Mouse (Mus musculus): ENCODE results near the gene Alcam.

The Alcam gene

GRCm38 (mm10) chr16:52453971-52454514 is at the start of gene Alcam:
Gene Alcam (minus strand): TSS chr16:52454074.
- DNase-seq (ENCODE audit: low read depth in 1 of 2, low spot score in 2 of 2): peak in 1 of 2 experiments; percentile 17

GRCm38 (mm10) chr16:52498757-52499335 is 45.0 kb upstream of the Alcam start:
- DNase-seq (ENCODE audit: low read depth in 1 of 2, low spot score in 2 of 2): no peak

GRCm38 (mm10) chr16:52490542-52490941 is 36.7 kb upstream of the Alcam start:
- no peak for DNase-seq (ENCODE audit: low read depth in 1 of 2, low spot score in 2 of 2)

GRCm38 (mm10) chr16:52474235-52474634 is 20.4 kb upstream of the Alcam start:
- no peak for DNase-seq (ENCODE audit: low read depth in 1 of 2, low spot score in 2 of 2)

DNA sequence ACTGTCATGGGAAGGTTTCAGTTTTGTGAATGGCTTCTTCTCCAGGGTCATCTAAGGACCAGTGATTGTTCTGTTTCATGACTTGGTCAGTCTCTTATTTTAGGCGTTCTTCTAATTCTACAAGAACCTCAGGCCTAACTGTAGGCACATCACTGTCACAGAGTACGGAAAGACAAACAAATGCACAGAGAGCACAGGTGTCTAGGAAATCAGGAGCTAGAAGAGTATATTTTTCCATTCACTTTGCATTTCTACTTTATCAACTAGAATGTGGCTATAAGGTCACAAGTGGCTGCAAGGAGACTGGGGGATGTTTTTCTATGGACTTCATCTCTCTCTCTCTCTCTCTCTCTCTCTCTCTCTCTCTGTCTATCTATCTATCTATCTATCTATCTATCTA is 19.2 kb upstream of the Alcam start:
- DNase-seq (ENCODE audit: low read depth in 1 of 2, low spot score in 2 of 2): no peak

- no peak for DNase-seq (ENCODE audit: low read depth in 1 of 2, low spot score in 2 of 2)
Observed at GRCm38 (mm10) chr16:52472635-52473034, 18.8 kb upstream of the Alcam start.

DNA sequence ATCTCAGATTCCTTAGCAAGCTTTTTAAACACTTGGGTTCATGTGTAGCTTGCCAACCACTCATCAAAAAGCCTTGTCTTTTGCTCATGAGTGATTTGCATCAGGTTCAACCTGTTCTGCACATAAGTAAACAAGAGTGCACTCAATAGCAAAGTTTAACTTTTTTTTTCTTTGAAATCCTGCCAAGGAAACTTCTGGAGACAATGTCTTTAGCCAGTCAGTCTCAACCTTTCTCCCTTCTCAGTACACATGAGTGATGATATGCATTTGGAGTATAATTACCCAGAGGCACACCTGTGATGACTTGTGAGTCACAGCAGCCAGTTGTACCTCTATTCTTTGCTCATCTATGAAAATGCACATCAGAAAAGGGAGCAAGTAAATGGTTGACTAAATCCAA is 18.2 kb upstream of the Alcam start:
- DNase-seq (ENCODE audit: low read depth in 1 of 2, low spot score in 2 of 2): no peak

DNA sequence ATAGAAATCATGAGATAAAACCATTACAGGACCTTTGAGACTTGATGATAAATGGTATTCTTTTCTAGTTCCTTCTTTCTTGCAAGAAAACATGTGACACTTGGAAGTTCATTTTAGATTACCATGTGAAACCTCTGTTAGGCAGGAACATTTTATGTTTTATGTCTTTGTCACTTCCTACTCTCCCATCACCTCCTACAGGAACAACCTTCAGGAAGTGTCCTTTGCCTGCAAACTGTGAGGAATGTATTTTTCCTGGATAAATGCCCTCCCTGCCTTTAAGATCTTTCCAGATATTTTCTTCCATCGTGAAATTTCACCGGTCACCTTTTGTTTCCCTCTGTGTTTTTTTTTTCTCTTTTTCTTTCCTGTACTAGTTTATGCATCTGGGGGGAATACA is 17.0 kb upstream of the Alcam start:
- no peak for DNase-seq (ENCODE audit: low read depth in 1 of 2, low spot score in 2 of 2)

DNA sequence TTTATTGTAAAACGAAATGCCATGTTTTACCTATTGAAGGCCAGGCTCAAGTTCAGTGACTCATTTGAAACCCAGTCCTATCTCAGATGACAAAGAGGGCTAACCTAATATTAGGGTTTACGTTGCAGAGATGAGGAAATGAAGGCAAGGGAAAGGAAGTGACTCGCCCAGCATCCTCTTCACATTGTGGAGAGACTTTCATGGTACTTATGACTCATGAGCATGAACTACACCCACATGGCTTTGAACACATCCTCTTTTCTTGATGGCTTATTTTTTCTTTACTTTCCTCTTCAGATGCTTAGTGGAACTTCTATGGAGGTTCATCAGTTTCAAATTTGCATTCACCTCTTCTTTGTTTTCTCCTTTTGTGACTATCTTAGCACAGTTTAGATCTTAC is 16.4 kb upstream of the Alcam start:
- peak; percentile 28 to 56 for DNase-seq (ENCODE audit: low read depth in 1 of 2, low spot score in 2 of 2)

- peak; percentile 29 to 38 for DNase-seq (ENCODE audit: low read depth in 1 of 2, low spot score in 2 of 2)
Observed at GRCm38 (mm10) chr16:52468426-52468825, 14.6 kb upstream of the Alcam start.

DNA sequence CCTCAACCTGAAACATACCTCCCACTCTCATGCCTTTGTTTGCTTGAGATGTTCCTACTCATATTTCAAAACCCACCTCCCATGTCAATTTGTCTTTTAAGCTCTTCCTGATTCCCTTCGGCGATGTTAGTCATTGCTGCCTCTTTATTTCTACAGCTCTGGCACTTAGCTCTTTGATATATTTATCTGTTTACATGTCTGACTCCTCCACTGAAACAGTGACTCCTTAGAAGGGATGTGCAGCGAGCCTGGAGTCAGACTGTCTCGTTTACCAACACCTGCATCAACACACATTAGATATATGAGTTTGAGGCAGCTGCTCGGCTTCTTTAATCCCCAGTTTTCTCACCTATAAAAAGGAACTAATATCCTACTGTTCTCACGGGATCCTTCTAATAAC is 12.9 kb upstream of the Alcam start:
- no peak for DNase-seq (ENCODE audit: low read depth in 1 of 2, low spot score in 2 of 2)

DNA sequence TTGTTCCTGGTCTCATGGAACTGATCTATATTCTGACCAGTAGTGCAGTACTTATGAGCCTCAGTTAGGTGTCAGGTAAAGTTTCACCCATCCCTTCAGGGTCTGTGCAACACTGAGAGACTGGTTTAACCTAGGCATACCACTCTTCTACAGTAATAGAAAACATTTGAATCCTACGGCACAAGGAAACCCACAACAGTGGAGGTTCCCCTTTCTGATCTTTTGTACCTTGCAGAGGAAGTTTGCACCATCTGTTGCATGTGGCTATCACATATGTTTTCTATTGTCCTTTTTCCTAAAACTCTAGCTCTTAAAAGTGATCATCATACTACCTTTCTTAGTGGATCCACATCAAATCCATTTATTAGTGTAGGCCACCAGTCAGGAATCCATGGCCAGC is 10.7 kb upstream of the Alcam start:
- no peak for DNase-seq (ENCODE audit: low read depth in 1 of 2, low spot score in 2 of 2)

- DNase-seq (ENCODE audit: low read depth in 1 of 2, low spot score in 2 of 2): peak; percentile 93 to 96
Observed at GRCm38 (mm10) chr16:52452862-52453715, 785 bp downstream of the Alcam start.

DNA sequence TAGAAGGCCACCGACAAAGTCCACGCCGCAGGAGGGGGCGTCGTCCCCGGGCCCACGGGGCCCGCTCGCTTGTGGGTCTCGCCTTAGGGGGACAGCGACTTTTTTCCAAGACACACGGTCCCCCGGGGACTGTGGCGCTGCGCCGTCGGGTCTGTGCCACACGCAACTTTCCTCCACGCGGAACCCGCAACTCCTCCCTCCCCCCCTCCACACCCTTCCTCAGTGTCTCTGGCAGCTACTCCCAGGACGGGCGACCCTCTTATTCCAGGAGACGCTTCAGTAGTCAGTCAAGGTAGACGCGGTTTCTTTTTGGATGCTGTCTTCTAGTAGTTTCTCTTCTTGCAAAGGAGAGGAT is 1.4 kb downstream of the Alcam start:
- no peak for DNase-seq (ENCODE audit: low read depth in 1 of 2, low spot score in 2 of 2)

DNA sequence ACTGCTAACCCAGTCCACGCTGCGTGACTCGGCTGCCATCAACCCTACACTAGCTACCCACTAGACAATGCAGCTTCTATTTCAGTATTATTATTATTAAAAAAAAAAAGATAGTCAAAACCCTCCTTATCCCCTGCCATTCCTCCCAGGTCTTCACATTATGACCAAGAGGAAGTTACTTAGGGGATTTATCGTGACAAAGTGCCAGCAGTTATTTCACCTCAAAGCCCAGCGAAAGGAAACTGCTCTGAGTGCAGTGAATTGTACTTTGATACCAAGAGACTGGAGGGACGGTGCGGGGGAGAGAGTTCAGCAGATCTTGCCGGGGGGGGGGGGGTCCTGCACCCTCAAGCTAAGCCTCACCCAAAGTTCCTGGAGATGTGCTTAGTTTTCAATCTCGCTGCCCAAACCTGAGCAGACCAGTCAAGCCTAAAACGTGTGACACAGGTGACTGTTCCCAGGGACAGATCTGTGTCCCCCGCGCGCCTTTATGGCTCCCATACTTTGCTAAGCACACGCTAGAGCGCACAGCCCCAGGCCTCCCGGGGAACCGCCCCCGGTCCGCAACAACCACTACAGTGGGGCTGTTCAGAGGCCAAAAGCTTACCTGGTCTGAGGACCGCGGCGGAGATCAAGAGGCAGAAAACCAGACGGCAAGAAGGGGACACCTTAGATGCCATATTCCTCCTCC is 1.9 kb downstream of the Alcam start:
- DNase-seq (ENCODE audit: low read depth in 1 of 2, low spot score in 2 of 2): no peak

GRCm38 (mm10) chr16:52451101-52451785 is 2.6 kb downstream of the Alcam start:
- no peak for DNase-seq (ENCODE audit: low read depth in 1 of 2, low spot score in 2 of 2)

GRCm38 (mm10) chr16:52450245-52451100 is 3.4 kb downstream of the Alcam start:
- peak in 1 of 2 experiments; percentile 22 for DNase-seq (ENCODE audit: low read depth in 1 of 2, low spot score in 2 of 2)

DNA sequence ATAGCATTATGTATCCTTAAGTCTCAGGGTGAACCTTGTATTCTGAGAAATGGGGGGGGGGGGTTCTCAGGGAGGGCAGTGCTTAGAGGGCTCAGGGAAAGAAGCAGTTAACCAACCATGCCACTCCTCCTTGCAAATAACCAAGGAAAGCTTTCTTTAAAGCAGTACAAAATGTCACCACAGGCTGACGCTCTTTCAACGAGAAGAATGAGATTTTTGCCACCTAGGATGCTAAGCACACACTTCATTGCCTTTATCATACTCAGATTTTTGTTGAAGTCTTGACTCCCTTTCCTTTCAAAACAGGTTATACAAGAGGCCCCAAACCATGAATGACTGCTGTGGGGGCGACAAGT is 4.0 kb downstream of the Alcam start:
- DNase-seq (ENCODE audit: low read depth in 1 of 2, low spot score in 2 of 2): no peak

DNA sequence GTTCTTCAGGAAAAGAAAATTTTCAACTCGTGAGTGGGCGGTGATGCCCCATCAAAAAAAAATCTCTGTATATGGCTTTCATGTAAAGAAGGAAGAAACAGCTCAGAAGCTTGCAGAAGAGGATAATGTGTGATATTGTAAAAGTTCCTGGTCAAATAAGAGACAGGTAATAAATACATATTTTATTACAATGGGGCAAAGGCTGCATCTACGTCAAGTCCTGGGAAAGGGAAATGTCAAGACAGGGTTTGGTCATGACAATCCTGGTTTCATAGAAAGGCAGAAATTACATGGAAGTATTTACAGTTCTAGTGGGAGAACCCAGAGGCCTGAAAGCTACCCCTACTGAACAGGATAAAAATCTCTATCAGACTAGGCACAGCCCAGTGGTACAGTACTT is 7.9 kb downstream of the Alcam start:
- DNase-seq (ENCODE audit: low read depth in 1 of 2, low spot score in 2 of 2): no peak
